Mouse (Mus musculus) Patski (cell line): Measurements from ENCODE around the gene Glb1l. TPM values are rescaled to one million over a fixed set of nuclear protein-coding genes. Genes with fewer than 3 reads are reported as not detected.

Experiments
- ATAC-seq: fragments of 100-300 bp; one replicate; pipeline ENCODE4 v1.8.0; 2021
- CTCF ChIA-PET: fragments of 350-600 bp; sonication (Branson Sonifier 250); formaldehyde crosslinking; loops from one replicate; lab custom pipeline; 2022; ENCODE audit warnings: inconsistent platforms; lab: Charles Lee
- POLR2A ChIA-PET: fragments of 350-600 bp; sonication (Branson Sonifier 250); formaldehyde crosslinking; loops from one replicate; lab custom pipeline; 2022; ENCODE audit warnings: antibody characterized with exemption, inconsistent platforms; lab: Charles Lee
- DNase-seq: peaks from one replicate; pipeline ENCODE4 v3.0.0-alpha.2; 2011; ENCODE audit warnings: low read depth, low spot score
- H3K27me3 ChIP-seq: fragments of 371-371 bp; one replicate; pipeline ENCODE4 v1.5.1; 2021
- CTCF ChIP-seq: fragments of 100-300 bp; IDR thresholded peaks from one replicate; pipeline ENCODE4 v1.5.1; 2021
- in situ Hi-C: fragments of 300-500 bp; cut with MboI; formaldehyde crosslinking; loops from 3 replicates; pipeline ENCODE4 v1.11.1; 2018; ENCODE audit warnings: low pct_unique_long_range_greater_than_20kb, mixed read lengths
- polyA plus RNA-seq: library from polyadenylated mRNA; unstranded; gene quantifications from one replicate; pipeline ENCODE4 v1.2.3, GENCODE M21; 2021

Glb1l gene
- polyA plus RNA-seq, 1 experiment from 2014 or later, result 30.9 TPM

GRCm38 (mm10) chr1:75182160-75182559 lies 28.5 kb downstream of the Glb1l start:
- DNase-seq, result no peak
- H3K27me3 ChIP-seq, result no peaks in the 10 kb centered on the region
- in situ Hi-C loops, result loop anchor here (10.0 kb wide), 1 partner anchor 73 kb away; no protein-coding TSS in a partner anchor
- TF ChIP-seq CTCF, result no peak
- ATAC-seq, result no peak
- ChIA-PET POLR2A (interaction anchor here (1.3 kb wide), 1 partner anchor 8 kb away, joined by 3 read pairs; no protein-coding TSS in a partner anchor), CTCF (no interaction called here)

- in situ Hi-C loops, result loop anchor here (10.0 kb wide), 1 partner anchor 73 kb away; no protein-coding TSS in a partner anchor
- ChIA-PET POLR2A (interaction anchor here (0.7 to 2.3 kb wide), 4 partner anchors 9 to 70 kb away, joined by 3 to 15 read pairs (median 7); partner anchors contain the start of genes Ankzf1 and Atg9a), CTCF (no interaction called here)
- DNase-seq, result no peak
- no peak for ATAC-seq
- TF ChIP-seq CTCF, result no peak
- H3K27me3 ChIP-seq, result no peaks in the 10 kb centered on the region
These were observed 29.2 kb downstream of the Glb1l start for GRCm38 (mm10) chr1:75181377-75181870.

- DNase-seq, result no peak
- POLR2A ChIA-PET, result interaction anchor here (0.7 to 2.3 kb wide), 3 partner anchors 10 to 71 kb away, joined by 3 to 15 read pairs (median 11); partner anchors contain the start of genes Ankzf1 and Atg9a
- no peaks in the 10 kb centered on the region for H3K27me3 ChIP-seq
- no peak for ATAC-seq
- in situ Hi-C loops, result loop anchor here (10.0 kb wide), 1 partner anchor 74 kb away; no protein-coding TSS in a partner anchor
- CTCF ChIA-PET, result interaction anchor here (0.6 kb wide), 1 partner anchor 12 kb away, joined by 3 read pairs; no protein-coding TSS in a partner anchor
- no peak for TF ChIP-seq CTCF
These were observed 29.9 kb downstream of the Glb1l start for GRCm38 (mm10) chr1:75180741-75181140.

DNA sequence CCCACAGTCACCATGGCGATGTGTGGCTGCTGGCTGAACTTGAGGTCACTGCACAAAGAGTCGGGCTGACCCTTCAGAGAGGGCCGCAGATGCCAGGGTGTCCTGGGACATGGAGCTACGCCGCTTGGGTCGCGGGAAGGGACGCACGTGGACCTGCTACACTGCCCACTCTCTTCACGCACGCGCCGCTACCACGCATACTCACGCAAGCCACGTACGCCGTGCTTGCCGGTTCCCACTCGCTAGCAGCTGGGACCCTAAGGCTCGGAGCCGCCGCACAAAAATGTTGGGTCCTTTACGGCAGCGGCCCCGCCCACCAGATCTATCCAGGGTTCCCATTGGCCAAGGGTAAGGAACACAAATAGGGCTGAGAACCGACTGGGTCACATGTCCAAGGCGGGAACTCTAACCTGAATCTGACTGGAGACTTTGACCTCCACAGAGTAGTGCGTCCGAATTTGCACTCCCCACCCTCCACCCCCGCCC lies 30.5 kb downstream of the Glb1l start, which contains the start of gene Abcb6:
Gene Abcb6, minus strand, starts transcription at position 288 of the 486 bp plus-strand sequence.
- no peak for TF ChIP-seq CTCF
- H3K27me3 ChIP-seq, result no peaks in the 10 kb centered on the region
- DNase-seq, result peak; percentile 25
- in situ Hi-C loops, result loop anchor here (10.0 kb wide), 1 partner anchor 75 kb away; no protein-coding TSS in a partner anchor
- CTCF ChIA-PET, result interaction anchor here (0.6 to 1.5 kb wide), 5 partner anchors 10 to 40 kb away, joined by 3 to 4 read pairs (median 3); partner anchors contain the start of gene Zfand2b
- ATAC-seq, result peak; percentile 77
- POLR2A ChIA-PET, result interaction anchor here (1.2 to 2.3 kb wide), 2 partner anchors 10 to 11 kb away, joined by 4 to 15 read pairs; partner anchors contain the start of genes Ankzf1 and Atg9a

DNA sequence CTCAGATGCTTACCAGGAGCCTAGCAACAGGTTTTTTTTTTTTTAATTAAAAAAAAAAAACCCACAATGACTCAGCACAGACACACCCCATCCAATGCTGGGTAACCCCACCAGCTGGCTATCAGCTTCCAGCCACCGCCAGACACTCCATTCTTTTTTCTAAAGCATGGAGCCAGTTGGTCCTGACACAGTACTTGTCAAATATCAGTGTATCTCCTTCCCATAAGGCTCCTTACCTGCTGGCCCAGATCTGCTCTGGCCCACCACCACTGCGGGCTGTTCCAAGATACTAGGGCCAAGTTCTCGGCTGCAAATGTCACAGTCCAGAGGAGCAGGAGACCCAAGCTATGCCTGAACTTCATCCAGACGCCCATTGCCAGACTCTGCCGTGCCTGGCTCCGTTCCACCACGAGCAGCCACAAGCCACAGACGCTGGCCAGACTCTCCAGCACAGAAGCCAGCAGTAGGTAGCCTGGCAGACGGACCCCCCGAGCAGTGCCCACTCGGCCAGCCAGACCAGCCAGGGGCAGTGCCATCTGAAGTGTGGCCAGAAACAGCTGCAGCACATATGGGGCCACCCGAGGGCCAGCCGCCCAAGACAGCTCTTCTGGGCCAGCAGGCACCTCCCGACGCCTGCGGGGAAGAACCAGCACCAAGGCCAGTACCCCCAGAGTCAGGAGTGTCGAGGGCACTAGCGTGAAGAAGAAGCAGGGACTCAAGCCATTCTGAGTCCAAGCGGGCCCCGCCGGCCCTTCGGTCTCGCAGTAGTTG lies 31.1 kb downstream of the Glb1l start:
- POLR2A ChIA-PET, result interaction anchor here (1.2 to 2.3 kb wide), 2 partner anchors 10 to 11 kb away, joined by 4 to 15 read pairs; partner anchors contain the start of genes Ankzf1 and Atg9a
- in situ Hi-C loops, result loop anchor here (10.0 kb wide), 1 partner anchor 75 kb away; no protein-coding TSS in a partner anchor
- peak; percentile 28 for DNase-seq
- CTCF ChIA-PET, result interaction anchor here (0.7 to 3.4 kb wide), 6 partner anchors 9 to 72 kb away, joined by 3 to 10 read pairs (median 4); partner anchors contain the start of gene Zfand2b
- no peak for TF ChIP-seq CTCF
- ATAC-seq, result peak; percentile 55
- no peaks in the 10 kb centered on the region for H3K27me3 ChIP-seq

- no peaks in the 10 kb centered on the region for H3K27me3 ChIP-seq
- in situ Hi-C loops, result no loop called here
These were observed 41.8 kb downstream of the Glb1l start, which contains the start of gene Zfand2b for GRCm38 (mm10) chr1:75168472-75169464. Gene Zfand2b, plus strand, starts transcription at chr1:75168646.

GRCm38 (mm10) chr1:75168093-75168471 lies 42.5 kb downstream of the Glb1l start:
- in situ Hi-C loops, result no loop called here
- no peaks in the 10 kb centered on the region for H3K27me3 ChIP-seq
- CTCF ChIA-PET, result interaction anchor here (1.1 to 1.7 kb wide), 2 partner anchors 11 to 12 kb away, joined by 4 read pairs; partner anchors contain the start of gene Abcb6

More at GRCm38 (mm10) chr1:75168472-75169464, 41.8 kb downstream of the Glb1l start, which contains the start of gene Zfand2b:
- ChIA-PET POLR2A (interaction anchor here (0.6 to 1.4 kb wide), 3 partner anchors 9 to 420 kb away, joined by 3 to 5 read pairs (median 3); no protein-coding TSS in a partner anchor), CTCF (interaction anchor here (1.1 to 1.7 kb wide), 2 partner anchors 11 to 12 kb away, joined by 4 read pairs; partner anchors contain the start of gene Abcb6)
- ATAC-seq, result peak; percentile 93
- no peak for TF ChIP-seq CTCF
- DNase-seq, result peak; percentile 61

DNA sequence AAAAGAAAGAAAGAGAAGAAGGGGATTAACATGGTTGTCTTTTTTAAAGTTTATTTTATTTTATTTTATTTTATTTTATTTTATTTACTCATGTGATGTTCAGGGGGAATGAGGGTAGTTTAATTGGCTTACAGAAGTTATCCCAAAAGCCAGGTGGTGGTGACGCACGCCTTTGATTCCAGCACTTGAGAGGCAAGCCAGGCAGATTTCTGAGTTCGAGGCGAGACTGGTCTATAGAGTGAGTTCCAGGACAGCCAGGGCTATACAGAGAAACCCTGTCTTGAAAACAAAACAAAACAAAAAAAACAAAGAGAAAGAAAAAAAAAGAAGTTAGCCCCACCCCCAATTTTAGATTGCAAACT lies 50.4 kb downstream of the Glb1l start:
- in situ Hi-C loops, result no loop called here

More at GRCm38 (mm10) chr1:75168093-75168471, 42.5 kb downstream of the Glb1l start:
- DNase-seq (no peak), ATAC-seq (peak; percentile 24)
- TF ChIP-seq CTCF, result no peak
- POLR2A ChIA-PET, result interaction anchor here (0.7 kb wide), 1 partner anchor 421 kb away, joined by 3 read pairs; no protein-coding TSS in a partner anchor

More for the DNA sequence above, 50.4 kb downstream of the Glb1l start:
- H3K27me3 ChIP-seq, result no peaks in the 10 kb centered on the region
- ChIA-PET CTCF (interaction anchor here (1.0 to 1.8 kb wide), 3 partner anchors 19 to 108 kb away, joined by 3 to 5 read pairs (median 5); no protein-coding TSS in a partner anchor), POLR2A (interaction anchor here (1.0 kb wide), 1 partner anchor 18 kb away, joined by 3 read pairs; the partner anchor contains the start of genes Cnppd1 and Retreg2)
- ATAC-seq (no peak), DNase-seq (no peak)
- TF ChIP-seq CTCF, result no peak
